Mouse (Mus musculus) telencephalon, adult 2 months (tissue): Measurements from ENCODE around the gene Pfkm.

ENCODE experiments used
- DNase-seq: peaks from one replicate; pipeline ENCODE4 v3.0.0-alpha.2; 2011; ENCODE audit warnings: low read depth, low spot score

The Pfkm gene

GRCm38 (mm10) chr15:98170917-98171316, 78.5 kb downstream of the Pfkm start:
- no peak for DNase-seq

DNA sequence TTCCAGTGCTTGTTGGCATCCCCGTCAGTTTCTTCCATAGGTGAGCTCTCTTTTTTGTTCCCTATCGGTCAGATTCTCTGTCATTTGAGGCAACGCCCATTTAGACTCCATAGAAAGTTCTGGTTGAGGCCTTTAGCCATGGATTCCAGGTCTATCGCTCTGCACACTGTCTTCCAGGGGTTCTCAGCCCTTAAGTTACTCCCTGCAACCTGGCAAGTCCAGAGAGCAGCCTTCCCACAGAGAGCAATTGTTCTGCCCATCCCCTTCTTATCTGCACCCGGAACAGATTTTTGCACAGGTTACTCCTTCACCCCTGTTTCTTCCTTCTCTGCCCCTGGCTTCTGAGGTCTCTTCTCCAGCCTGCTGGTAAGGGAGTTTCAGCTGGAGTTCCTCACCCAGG, 79.7 kb downstream of the Pfkm start:
- no peak for DNase-seq

DNA sequence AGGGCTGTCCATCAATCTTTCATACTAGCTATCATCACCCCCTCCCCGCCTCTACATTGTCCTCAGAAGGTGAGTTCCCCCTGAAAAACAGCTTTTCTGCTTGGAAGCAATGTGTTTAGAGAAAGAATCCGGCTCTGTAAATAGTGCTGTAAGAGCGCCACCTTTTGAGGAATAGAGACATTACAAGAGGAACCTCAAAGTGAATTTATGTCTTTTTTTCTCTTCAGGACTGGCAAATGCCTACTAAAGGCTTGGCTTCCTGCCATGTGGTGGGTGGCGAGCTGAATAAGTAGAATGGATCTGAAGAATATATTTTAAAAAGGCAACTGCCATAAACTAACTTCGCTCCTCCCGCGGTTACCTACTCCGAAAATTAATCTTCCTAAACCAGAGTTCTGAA, 81.4 kb downstream of the Pfkm start:
- DNase-seq: peak; percentile 88

DNA sequence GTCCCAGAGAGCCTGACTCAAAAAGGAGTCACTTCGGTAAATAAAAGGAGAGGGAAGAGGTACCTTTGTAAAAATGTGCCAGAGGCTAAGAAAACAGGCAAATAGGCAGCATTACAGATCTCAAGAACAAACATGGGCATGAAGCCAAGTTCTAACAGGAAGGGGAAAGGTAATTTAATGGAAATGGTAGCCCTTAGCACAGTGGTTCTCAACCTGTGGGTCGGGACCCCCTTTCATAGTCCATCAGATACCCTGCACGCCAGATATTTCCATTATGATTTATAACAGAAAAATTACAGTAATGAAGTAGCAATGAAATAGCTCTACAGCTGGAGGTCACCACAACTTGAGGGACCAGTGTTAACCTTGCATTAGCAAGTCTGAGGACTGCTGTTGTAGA, 84.9 kb downstream of the Pfkm start:
- DNase-seq: no peak

DNA sequence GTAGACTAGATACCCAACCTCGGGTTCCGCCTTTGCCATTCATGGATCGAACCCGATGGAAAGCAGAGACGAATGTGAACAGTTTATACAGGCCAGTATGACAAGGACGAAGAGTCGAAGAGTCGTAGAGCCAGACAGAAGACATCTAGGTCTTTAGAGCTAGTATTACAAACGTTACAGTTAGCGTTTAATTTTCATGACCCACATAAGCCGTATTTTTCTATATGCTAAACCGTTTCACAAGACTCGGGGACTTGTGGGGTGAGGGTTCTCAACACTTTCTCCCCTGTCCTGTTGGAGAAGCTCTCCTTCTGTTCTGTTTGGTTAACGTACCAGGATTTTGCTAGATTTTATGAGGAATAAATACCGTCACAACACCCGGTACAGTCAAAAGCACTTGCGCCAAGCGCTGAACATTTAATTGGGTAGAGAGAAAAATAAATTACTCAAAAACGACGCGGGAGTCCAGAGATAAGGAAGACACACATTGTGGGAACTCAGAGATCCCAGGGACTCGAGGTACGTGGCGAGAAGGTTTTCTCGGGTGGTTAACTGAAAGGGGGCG, 88.3 kb downstream of the Pfkm start:
- no peak for DNase-seq

DNA sequence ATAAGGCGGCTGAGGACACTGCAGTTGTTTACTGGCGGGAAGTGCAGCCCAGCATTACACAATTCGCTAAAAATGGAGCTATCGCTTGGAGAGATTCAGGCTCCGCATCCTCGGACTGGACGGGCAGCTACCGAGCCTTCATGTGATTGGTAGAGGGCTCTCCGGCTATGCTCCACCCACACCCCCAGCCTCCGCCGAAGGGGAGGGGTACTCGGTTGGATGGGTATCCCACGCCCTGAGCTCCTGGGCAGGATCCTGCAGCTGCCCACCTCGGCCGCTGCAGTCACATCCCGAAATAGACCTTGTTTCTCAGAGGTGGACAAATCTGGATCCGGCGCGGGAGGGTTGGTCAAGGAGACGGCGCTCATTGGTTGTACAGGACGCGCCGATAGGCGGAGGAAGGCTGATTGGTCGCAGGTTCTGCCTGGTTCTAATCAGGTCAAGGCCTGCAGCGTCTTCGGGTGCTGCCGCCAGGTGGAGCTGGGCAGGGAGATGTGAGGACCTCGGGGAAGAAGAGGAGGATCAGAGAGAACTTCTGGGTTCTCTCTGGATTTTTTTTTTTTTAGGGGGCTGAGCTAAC, 88.8 kb downstream of the Pfkm start:
- peak; percentile 97 for DNase-seq
